Mouse (Mus musculus) embryo, embryonic 9.5 days (tissue): ENCODE measurements around the gene Bod1.

Experiments used
- DNase-seq: peaks from one replicate; pipeline ENCODE4 v3.0.0-alpha.2; 2017; ENCODE audit errors: extremely low spot score

Gene Bod1

DNA sequence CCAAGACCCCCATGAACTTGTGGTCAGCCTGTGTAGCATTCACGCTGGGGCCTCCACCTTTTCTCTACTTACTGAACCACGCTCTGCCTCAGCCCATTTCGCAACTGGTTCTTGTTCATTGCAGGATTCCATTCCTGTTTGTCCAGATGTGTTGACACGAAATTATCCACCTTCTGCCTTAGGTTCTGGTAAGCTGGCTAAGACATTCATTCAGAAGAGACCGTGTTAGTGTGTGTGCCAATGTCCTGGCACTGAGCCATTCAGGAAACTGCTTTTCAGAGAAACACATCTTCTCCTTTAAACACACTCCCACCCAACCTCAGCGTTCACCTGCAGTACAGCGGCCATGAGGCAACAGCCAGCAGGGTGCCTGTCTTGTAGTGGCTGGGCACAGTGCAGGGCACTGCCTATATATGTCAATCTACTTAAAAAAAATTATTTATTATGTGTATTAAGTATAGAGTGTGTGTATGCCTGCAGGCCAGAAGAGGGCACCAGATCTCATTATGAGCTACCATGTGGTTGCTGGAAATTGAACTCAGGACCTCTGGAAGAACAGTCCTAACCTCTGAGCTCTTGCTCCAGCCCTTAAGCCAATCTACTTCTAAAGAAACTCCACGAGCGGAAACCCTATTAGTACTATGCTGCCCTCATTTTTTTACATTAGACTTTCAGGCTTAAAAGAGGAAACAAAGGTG, 2.4 kb downstream of the Bod1 start:
- DNase-seq: no peak

DNA sequence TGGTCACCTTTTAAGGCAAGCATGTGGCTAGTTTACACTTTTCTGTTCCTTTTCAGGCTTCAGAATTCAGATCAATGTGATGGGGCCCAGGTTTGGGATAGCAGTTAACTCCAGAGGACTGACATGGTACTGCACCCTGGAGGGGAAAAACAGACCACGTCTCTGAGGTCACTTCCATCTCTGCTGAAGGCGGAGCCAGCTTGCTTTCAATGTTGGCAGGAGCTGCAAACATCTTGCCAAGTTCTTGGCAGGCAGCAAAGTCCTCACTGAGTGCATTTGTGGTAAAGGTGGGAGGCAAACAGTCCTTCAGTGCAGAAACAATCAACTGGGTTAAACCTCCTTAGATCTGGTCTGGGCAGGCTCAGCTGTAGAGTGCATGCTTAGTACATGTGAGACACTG, 7.5 kb downstream of the Bod1 start:
- no peak for DNase-seq

DNA sequence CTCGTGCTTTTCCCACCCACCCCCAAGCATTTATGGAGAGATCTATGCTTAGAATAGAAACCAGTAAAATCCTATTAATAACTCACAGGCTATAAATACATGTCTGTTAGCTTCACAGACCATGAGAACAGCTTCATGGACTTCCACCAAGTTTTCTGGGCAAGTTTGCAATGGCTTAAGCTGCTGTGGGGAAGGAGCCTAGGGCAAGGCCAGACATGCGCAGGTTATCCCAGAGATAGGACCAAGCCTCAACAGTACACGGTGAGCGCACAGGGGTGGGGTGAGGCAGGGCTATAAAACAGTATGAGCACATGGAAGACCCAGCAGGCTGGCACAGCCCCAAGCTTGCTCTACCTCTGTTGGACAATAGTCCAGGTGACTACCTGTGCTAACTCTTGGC, 8.2 kb downstream of the Bod1 start:
- no peak for DNase-seq

DNA sequence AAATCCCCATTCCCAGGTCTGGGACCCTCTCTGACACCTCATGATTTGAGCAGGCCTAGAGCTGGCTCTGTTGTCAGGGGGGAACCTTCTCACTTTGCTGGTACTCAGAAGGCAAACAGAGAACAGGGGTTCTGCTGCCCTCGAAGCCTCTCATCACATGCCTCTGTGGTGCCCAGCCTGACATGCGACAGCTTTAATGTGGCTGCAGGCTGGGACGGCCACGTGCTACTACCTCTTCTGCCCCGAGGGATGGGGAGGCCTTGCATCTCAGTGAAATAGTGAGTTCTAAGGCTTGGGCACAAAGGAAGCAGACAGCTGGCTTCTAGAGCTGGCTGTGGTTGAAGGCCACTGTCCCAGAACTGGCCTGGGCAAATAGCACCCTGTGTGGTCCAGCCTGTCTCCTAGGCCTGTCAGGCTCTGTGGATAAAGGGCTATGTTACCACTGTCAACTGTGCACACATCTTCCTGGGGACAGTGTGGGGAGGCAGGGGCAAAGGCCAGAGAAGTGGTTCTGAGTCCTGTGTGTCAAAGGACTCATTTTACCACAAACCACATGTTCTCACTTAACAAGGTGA, 8.7 kb downstream of the Bod1 start:
- DNase-seq: no peak

DNA sequence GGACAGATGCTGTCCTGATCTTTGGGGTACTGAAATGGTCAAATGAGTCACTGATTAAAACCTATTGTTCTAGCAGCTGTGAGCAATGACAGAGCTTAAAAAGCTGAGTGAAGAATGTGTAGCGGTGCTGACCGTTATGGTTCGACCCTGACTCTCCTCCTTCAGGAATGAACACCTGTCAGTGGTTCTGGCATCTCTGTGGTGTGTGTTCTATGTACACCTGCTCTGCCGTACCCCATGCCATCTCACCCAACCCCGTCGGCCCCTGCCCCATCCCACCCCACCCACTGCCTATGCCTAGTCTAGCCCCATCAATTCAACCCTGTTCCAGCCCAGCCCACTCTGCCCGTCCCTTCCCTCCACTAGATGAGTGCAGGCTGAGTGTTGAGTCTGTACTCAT, 9.5 kb downstream of the Bod1 start:
- no peak for DNase-seq

DNA sequence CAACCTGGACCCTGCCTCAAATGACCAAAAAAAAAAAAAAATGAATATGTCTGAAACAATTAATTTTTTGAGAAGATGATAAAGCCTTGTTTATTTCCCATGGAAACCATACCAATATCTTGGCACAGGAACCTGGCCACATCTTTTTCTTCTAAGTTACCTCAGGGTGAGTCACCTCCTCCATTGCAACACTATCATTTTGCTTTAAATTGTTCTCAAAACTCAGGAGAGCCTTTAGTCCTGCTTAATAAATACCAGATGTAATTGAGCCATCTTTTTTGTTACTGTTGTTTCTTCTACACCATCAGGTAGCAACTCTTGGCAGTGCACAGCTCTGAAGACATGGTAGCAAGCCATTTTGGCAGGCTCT, 13.9 kb downstream of the Bod1 start:
- DNase-seq: no peak

DNA sequence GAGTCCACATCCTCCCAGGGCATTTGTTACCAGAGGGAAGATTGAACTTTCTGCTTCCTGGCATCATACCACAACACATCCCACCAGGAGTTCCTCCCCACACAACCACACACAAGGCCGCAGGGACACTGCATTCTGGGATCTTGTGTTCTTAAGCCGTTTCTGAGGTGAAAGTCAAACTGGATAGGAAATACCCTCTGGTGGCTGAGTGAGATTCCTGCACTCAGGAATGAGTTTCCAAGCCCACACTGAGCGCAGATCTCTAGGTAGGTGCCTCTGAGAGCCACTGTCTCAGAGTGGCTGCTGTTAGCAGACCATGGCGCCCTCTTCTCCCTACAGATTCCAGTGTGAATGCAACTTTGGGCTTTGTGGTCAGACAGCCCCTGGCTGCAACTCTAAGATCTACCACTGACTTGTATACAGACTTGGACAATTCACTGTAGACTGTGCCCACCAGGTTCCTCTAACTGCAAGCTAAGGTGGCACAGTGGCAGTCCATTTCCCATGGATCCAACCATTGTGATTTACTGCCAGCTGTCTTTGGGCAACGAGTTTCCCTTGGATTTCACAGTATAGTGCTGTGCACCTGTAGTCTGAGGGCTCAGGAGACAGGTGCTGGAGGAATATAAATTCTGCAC, 14.4 kb downstream of the Bod1 start:
- DNase-seq: no peak

DNA sequence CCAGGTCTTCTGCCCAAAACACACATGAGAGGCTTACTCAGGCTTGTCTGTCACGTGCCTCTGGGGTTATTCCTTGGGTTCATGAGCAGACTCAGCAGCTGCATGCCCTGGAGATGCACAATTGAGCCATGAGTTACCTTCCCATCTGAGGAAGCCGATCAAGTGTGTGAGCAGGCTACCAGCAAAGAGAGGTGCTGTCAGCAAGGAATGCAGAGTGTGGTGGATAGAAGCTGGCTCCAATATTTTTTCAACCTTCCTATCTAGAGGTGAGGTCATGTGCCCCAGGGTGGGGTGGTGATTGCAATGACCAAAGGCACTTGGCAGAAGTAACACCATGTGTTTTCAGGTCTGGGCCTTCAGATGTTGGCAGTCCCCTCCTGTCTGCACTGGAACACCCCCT, 22.2 kb downstream of the Bod1 start:
- no peak for DNase-seq

DNA sequence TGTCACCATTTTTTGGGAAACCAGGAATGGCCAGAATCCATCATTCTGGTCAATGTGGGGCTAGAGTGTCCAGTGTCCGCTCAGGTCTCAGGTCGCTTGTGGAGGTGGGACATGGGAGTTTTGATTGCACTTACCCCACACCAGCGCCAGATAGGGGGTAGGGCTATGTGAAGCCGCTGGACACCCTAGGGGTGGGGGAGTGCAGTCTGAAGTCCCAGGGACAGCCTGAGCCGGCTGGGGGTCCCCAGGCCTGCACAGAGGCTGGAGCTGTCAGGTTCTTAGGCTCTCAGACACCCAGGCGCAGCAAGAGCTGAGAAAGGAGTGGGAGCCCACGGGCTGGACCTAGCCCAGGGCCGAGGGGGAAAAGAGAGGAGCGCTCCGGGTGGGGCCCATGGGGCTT, 24.4 kb downstream of the Bod1 start:
- no peak for DNase-seq

DNA sequence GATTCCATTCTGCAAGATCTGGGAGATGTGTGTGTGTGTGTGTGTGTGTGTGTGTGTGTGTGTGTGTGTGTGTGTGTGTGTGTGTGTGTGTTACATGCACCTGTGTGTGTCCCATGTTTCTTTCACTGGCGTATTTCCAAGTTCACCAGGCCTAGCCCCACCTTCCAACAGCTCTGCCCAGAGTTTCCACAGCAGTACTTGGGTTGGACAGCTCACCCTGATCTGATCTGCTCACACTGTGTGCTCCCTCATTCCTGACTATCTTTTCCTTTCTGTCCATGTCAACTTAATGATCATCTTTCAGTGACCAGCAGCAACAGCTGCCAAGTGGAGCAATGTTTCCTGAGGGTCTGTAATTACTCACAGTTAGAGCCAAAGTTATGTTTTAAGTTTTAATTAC, 25.1 kb downstream of the Bod1 start:
- DNase-seq: no peak

DNA sequence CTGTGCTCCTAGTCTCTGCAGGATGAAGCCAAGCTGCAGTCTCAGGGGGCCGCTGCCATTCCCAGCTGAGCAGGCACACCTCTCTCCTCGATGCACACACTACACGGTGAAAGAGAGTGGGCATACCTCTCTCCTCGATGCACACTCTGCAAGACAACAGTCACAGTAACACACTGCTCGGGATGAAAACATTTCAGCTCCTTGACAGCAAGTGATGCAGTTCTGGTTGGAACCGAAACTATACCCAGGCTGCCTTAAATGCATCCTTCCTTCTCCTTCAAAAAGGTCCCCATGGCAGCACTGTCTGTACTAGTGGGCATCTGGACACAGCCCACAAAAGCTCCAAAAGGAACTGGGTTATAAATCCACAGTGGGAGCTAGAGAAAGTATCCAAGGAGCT, 28.6 kb downstream of the Bod1 start:
- DNase-seq: no peak

DNA sequence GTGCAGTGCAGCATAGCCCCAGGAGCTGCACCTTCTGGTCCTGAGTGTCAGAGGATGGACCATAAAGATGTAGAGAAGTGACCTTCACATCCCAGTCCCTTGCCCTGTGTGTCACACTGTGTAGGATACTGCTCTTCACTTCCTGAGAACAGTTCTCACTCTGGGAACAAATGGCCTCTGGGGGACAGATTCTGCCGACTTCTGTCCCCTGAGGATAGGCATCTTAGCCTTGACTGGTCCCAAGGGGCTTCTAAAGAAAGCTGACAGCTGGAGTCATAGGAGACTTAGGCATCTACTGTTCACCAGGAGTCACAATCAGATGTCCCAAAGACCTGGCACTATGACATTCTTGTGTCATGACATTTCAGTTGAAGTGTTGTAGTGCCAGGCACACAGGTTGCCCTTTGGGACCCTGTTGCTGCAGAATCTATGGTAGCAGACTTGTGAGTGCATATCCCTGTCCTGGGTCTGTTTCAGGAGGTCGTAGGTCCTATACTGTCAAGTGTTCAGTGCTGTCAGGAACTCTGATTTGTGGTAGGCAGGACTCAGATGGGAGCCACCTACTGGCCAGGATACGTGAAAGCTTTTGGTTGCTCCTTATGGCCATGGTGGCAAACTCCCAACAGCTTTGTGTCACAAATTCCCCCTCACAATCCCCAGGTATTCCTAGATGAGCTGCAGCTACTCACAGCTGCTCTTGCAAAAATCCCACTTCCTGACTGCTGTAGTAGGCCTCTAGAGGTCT, 30.4 kb downstream of the Bod1 start:
- DNase-seq: no peak

DNA sequence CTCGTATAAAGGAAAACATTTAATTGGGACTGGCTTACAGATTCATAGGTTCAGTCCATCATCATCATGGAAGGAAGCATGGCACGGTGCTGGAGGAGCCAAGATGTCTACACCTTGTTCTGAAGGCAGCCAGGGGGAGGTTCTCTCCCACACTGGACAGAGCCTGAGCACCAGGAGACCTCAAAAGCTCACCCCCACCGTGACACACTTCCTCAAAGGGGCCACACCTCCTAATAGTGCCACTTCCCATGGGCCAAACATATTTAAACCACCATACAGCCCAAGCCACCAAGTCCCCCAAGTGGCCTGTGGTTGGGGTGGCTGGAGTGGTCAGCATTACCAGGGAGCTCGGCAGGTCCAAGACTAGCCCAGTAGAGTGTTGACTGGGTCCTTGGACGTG, 31.5 kb downstream of the Bod1 start:
- no peak for DNase-seq

DNA sequence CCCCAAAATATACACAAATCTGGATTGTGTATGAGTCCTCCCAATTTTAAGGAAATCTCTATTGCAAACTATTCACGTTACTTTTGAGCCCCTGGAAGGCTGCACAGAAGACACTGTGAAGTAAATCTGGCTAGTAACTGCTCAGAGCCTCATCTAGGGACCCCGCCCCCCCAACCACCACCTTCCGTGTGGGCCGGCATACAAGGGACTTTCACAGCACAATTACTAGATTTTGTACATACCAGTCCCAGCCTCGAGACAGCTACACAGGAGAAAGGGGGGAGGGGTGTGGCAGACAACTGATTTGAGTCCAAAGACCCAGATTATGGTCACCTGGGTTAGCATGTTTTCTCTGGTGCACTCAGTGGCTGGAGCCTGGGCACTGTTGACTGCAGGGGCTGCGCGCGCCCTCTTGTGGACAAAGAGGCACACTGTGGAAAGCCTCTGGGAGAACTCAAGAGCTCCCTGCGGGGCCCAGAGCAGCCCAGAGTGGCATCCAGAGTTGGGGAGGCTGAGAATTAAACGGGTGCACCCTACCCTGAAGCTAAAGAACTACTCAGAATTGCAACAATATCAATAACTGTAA, 33.8 kb downstream of the Bod1 start:
- peak; percentile 76 for DNase-seq

DNA sequence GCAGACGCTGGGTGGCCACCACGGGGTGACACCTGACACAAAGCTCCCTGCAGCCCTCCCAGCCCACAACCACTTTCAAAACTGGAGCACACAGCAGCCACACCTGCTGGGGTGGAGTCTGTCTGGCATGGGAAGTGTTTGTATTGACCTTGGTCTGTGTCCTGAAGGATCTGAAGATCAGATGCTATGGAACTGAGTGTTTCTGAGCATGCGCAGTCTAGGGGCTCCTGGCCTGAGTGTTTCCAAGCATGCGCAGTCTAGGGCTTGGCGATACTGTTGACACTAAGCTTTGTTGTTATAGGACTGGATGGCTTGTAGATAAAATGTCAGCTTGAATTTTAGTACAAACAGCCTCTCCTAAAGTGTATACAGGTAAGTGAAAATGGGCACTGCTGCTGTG, 43.0 kb downstream of the Bod1 start:
- no peak for DNase-seq

DNA sequence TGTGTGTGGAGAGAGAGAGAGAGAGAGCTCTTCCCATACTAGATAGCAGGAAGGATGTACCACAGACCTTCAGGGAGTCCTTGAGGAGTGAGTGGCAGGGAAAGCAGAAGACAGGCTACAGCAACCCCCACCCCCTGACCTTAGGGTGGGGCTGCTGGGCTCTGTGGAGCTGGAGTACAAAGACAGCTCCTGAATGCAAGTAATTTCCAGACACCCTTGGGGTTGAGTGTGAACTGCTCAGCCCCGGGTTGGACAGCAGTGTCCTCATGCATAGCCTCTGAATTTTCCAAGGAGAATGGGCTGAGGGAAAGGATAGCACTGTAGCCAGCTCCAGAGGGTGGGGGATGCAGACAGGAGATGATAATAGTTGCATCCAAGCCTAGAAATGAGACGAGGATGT, 50.9 kb downstream of the Bod1 start:
- DNase-seq: no peak

DNA sequence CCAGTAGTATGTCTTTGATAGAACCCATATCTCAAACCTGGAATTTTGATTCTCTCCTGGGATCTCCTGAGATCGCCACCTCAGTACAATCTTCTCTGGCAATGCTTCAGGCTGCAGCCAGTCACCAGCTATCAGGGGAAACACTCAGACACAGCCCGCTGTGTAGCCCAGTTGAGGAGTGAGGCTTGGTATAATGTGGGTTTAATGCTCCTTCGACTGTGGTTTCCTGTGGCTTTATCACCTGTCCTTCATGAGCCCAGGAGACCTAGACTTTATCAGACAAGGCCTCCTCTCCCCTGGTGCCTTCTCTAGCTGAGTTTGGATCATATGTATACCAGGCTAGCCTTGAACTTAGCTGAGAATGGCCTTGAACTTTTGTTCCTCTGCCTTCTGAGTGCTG, 53.9 kb downstream of the Bod1 start:
- no peak for DNase-seq

DNA sequence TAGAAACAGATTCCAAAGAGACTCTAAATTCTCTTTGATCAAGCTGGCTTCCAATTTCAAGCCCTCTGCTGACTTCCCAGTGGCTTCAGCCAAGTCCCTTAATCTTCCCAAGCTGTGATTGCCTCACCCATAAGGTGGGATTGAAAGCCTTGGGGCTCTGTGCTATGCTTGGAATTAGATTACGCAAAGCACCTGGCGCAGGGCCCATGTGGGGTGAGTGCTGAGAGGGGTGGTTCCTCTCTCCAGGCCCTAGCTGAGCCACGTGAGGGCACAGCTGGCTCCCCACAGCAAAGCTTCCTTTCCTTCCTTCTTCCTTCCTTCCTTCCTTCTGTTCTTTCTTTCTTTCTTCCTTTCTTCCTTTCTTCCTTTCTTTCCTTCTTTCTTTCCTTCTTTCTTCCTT, 54.4 kb downstream of the Bod1 start:
- DNase-seq: no peak

DNA sequence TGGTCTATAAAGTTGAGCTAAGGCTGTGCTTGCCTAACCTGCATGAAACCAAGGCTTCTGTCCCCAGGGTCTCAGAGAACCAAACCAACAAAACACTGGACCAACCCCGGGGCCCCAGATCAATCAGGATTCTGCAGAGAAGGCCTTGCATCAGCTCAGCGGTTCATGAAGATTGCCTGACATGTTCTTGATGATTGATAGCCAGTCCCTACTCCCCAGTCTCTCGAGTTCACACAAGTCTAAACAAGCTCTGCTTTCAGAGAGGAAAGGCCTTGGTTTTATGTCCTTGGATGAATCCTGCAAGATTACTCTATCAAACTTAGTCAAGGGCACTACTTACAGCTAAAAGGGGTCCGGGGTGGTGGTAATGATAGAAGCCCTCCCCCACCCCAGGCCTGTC, 55.0 kb downstream of the Bod1 start:
- DNase-seq: no peak
